Mouse (Mus musculus) small intestine, adult 2 months (tissue): ENCODE measurements around the gene Specc1l.

Experiments used
- CTCF ChIP-seq: fragments of 200-500 bp; IDR thresholded peaks from 2 replicates; pipeline ENCODE4 v1.5.1; 2012; ENCODE audit warnings: low read depth, mild to moderate bottlenecking, control low read depth, inconsistent platforms, low read length, moderate library complexity, mixed read lengths; ENCODE audit not compliant: insufficient replicate concordance, insufficient read length; ENCODE audit errors: extremely low read depth
- POLR2A ChIP-seq: fragments of 200-500 bp; IDR thresholded peaks from 2 replicates; pipeline ENCODE4 v1.6.1; 2012; ENCODE audit warnings: low read depth, mild to moderate bottlenecking, control low read depth, inconsistent platforms, low read length, moderate library complexity

DNA sequence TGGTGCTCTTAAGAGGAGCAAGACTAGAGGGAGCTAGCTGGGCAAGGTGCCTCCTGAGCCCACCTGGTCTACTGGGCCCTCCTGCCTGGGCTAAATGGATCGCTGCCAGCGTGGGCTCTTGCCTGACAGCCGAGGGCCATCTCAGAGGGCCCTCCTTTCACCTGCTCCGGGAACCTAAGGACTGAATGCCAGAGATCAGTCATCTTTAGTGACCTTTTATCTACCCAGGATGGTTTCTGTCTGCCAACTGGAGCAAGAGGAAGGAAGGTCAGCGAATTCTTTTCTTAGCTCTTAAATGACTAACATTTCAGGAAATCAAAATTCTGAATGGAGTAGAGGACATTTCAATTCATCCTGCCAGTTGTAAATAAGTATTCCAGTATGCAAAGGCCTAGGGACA lies 138.7 kb downstream of the Specc1l start:
- TF ChIP-seq CTCF (no peak), POLR2A (no peak)
